Comparison of ENCODE assay signal across 27 mouse cellular contexts in the genomic region with DNA sequence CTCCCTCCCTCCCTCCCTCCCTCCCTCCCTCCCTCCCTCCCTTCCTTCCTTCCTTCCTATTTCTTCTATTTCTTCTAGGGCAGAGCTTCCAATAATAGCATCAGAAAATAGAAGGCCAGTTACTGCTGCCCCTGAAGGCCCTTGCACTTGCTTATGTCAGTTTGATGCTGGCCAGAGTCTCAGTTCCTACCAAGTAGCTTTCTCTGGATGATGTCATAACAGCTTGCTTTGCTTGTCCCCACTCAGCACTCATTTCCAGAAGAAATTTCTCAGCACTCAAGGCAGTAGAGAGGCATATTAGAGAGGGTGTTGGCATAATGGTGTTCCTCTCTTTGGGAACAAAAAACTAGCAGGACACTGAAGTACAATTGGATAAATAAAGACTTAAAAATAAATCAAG.
"Had no signal": no experiment of that assay in that cellular context is flagged by ENCODE, and none has a peak within 500 bp of the region (broad histone marks: within the 10 kb centered on the region; RNA-seq: fewer than 3 reads in every experiment).

No protein-coding gene starts in this region.

- DNase-seq: gastrocnemius, adult 2 months; gastrocnemius, postnatal 10 days; gastrocnemius, postnatal 25 days; heart, postnatal 36 days; kidney, adult 18-20 months; kidney, adult 8-10 months; kidney, postnatal 10 days; kidney, postnatal 25 days; kidney, postnatal 4 days; liver; liver, embryonic 13.5 days; liver, postnatal 0 days; lung, adult 2 months had no signal

- H3K4me1 ChIP-seq: hindbrain, embryonic 10.5 days; hindbrain, embryonic 12.5 days; intestine, embryonic 15.5 days; limb, embryonic 10.5 days; limb, embryonic 12.5 days; liver, embryonic 13.5 days; liver, embryonic 15.5 days had no signal

- H3K9ac ChIP-seq: hindbrain, embryonic 12.5 days; hindbrain, embryonic 14.5 days; intestine, embryonic 15.5 days; limb, embryonic 12.5 days; liver, embryonic 13.5 days; liver, embryonic 15.5 days; liver, postnatal 0 days had no signal

- H3K4me2 ChIP-seq: hindbrain, embryonic 12.5 days; hindbrain, embryonic 14.5 days; intestine, embryonic 15.5 days; limb, embryonic 12.5 days; liver, embryonic 11.5 days; liver, embryonic 13.5 days; liver, embryonic 15.5 days had no signal

- H3K36me3 ChIP-seq: hindbrain, embryonic 10.5 days; hindbrain, embryonic 12.5 days; intestine, embryonic 15.5 days; limb, embryonic 10.5 days; limb, embryonic 12.5 days; liver, embryonic 13.5 days; liver, embryonic 15.5 days had no signal

- H3K27ac ChIP-seq: gastrocnemius, adult 2 months; hindbrain, embryonic 10.5 days; hindbrain, embryonic 12.5 days; hindbrain, embryonic 14.5 days; intestine, embryonic 15.5 days; layer of hippocampus, adult 2 months; left cerebral cortex, adult 2 months; limb, embryonic 10.5 days; limb, embryonic 12.5 days; liver, embryonic 13.5 days; liver, embryonic 15.5 days had no signal

- H3K27me3 ChIP-seq: hindbrain, embryonic 12.5 days; intestine, embryonic 15.5 days; limb, embryonic 12.5 days; liver, embryonic 13.5 days; liver, embryonic 15.5 days had no signal

- H3K9me3 ChIP-seq: hindbrain, embryonic 10.5 days; hindbrain, embryonic 12.5 days; intestine, embryonic 15.5 days; limb, embryonic 10.5 days; limb, embryonic 12.5 days; liver, embryonic 13.5 days; liver, embryonic 15.5 days had no signal

- H3K4me3 ChIP-seq: gastrocnemius, adult 2 months; hindbrain, embryonic 10.5 days; hindbrain, embryonic 12.5 days; intestine, embryonic 15.5 days; layer of hippocampus, adult 2 months; left cerebral cortex, adult 2 months; limb, embryonic 10.5 days; limb, embryonic 12.5 days; liver, embryonic 13.5 days; liver, embryonic 15.5 days had no signal

- ATAC-seq: forebrain, embryonic 16.5 days; hindbrain, embryonic 16.5 days; inflammation-experienced regulatory T-cells, adult 6 months; intestine, embryonic 15.5 days; intestine, postnatal 0 days; liver, postnatal 0 days had no signal
